Mouse (Mus musculus): ENCODE data around the gene Krtcap3.

GRCm38 (mm10) chr5:31288655-31289054, 37.2 kb downstream of the Krtcap3 start:
- TF ChIP-seq GATA1 (IDR thresholded peaks at IDR 0.05; ENCODE audit: borderline replicate concordance, low read length): no peak
- no peak for TF ChIP-seq FLI1 (IDR thresholded peaks at IDR 0.05; ENCODE audit: low read length)

Measured in megakaryocyte, embryonic 14.5 days (primary cell).